Mouse (Mus musculus) CH12.LX (cell line): ENCODE measurements around the gene Pigl. TPM values are rescaled to one million over a fixed set of nuclear protein-coding genes. Genes with fewer than 3 reads are reported as not detected.

Source experiments
- DNase-seq: peaks from one replicate; pipeline ENCODE4 v3.0.0-alpha.2; 2013; ENCODE audit errors: extremely low read depth
- H3K27ac ChIP-seq: 2 replicates; pipeline ENCODE4 v1.5.1; 2012; ENCODE audit warnings: low read depth, mild to moderate bottlenecking, control low read depth, moderate library complexity; ENCODE audit not compliant: insufficient read depth
- H3K27me3 ChIP-seq: replicated peaks from 2 replicates; pipeline ENCODE3; 2012; ENCODE audit warnings: inconsistent platforms
- H3K36me3 ChIP-seq, 2 experiments: replicated peaks in 1 of 2; 2 replicates each; pipeline versions ENCODE3 to v1.6.1; 2012; ENCODE audit warnings: inconsistent platforms in 1 of 2, low read length in 1 of 2, mild to moderate bottlenecking in 1 of 2, mixed read lengths in 1 of 2, moderate library complexity in 1 of 2; ENCODE audit not compliant: control insufficient read depth in 1 of 2, insufficient read depth in 1 of 2
- H3K4me1 ChIP-seq, 2 experiments: 2 replicates each; pipeline ENCODE4 v1.6.1; 2012; ENCODE audit warnings: inconsistent platforms in 1 of 2, moderate library complexity in 1 of 2; ENCODE audit not compliant: insufficient read depth in 2 of 2, control insufficient read depth in 1 of 2
- H3K4me2 ChIP-seq: 2 replicates; pipeline ENCODE4 v1.6.1; 2012; ENCODE audit warnings: low read depth, mild to moderate bottlenecking, control low read depth; ENCODE audit not compliant: poor library complexity, insufficient read depth, severe bottlenecking
- H3K4me3 ChIP-seq, 3 experiments: fragments of 150-350 bp in 1 of 3; sonication (generic) in 1 of 3; replicated peaks in 1 of 3; 2 replicates each; pipeline versions ENCODE3 to v1.5.1; 2011 to 2012; ENCODE audit warnings: low read depth in 2 of 3, low read length in 2 of 3, mild to moderate bottlenecking in 2 of 3, moderate library complexity in 2 of 3, control low read depth in 1 of 3, improper control_type of control experiment in 1 of 3, inconsistent platforms in 1 of 3, mixed read lengths in 1 of 3; ENCODE audit not compliant: poor library complexity in 1 of 3
- H3K79me2 ChIP-seq: replicated peaks from 2 replicates; pipeline ENCODE4 v1.6.1; 2012; ENCODE audit warnings: mild to moderate bottlenecking, moderate library complexity; ENCODE audit not compliant: control insufficient read depth, poor library complexity, insufficient read depth, severe bottlenecking; ENCODE audit errors: extremely low read depth
- H3K9ac ChIP-seq: 2 replicates; pipeline ENCODE4 v1.6.1; 2012; ENCODE audit warnings: low read depth, mild to moderate bottlenecking, control low read depth, moderate library complexity; ENCODE audit not compliant: insufficient read depth
- H3K9me3 ChIP-seq: replicated peaks from 2 replicates; pipeline ENCODE3; 2012; ENCODE audit warnings: low read length, inconsistent platforms, mixed read lengths
- EP300 ChIP-seq: IDR thresholded peaks from 2 replicates; pipeline ENCODE4 v1.6.1; 2011; ENCODE audit warnings: low read length, improper control_type of control experiment
- ETS1 ChIP-seq: conservative IDR thresholded peaks from 2 replicates; pipeline ENCODE4 v1.6.1; 2012; ENCODE audit warnings: low read depth, mild to moderate bottlenecking, inconsistent platforms, low read length, improper control_type of control experiment, moderate library complexity
- HCFC1 ChIP-seq: IDR thresholded peaks from 2 replicates; pipeline ENCODE4 v1.6.1; 2012; ENCODE audit warnings: low read depth, mild to moderate bottlenecking, inconsistent platforms, low read length, improper control_type of control experiment
- IRF4 ChIP-seq: IDR thresholded peaks from 2 replicates; pipeline ENCODE4 v1.6.1; 2014; ENCODE audit warnings: low read depth, mild to moderate bottlenecking, inconsistent platforms, low read length, improper control_type of control experiment
- JUN ChIP-seq: IDR thresholded peaks from 2 replicates; pipeline ENCODE4 v1.6.1; 2011; ENCODE audit warnings: low read depth, mild to moderate bottlenecking, low read length, improper control_type of control experiment, moderate library complexity; ENCODE audit not compliant: insufficient read depth
- JUND ChIP-seq: conservative IDR thresholded peaks from 2 replicates; pipeline ENCODE4 v1.6.1; 2011; ENCODE audit warnings: low read depth, low read length, improper control_type of control experiment
- KAT2A ChIP-seq: IDR thresholded peaks from 2 replicates; pipeline ENCODE4 v1.6.1; 2012; ENCODE audit warnings: low read length, improper control_type of control experiment, inconsistent platforms; ENCODE audit not compliant: insufficient replicate concordance
- MAFK ChIP-seq: IDR thresholded peaks from 2 replicates; pipeline ENCODE4 v1.6.1; 2011; ENCODE audit warnings: low read length, improper control_type of control experiment; ENCODE audit not compliant: insufficient replicate concordance
- MAX ChIP-seq: IDR thresholded peaks from 2 replicates; pipeline ENCODE4 v1.6.1; 2011; ENCODE audit warnings: low read length, improper control_type of control experiment
- MAZ ChIP-seq: IDR thresholded peaks from 2 replicates; pipeline ENCODE4 v1.6.1; 2012; ENCODE audit warnings: low read depth, mild to moderate bottlenecking, inconsistent platforms, low read length, improper control_type of control experiment, moderate library complexity
- MEF2A ChIP-seq: IDR thresholded peaks from 2 replicates; pipeline ENCODE4 v1.6.1; 2014; ENCODE audit warnings: low read depth, mild to moderate bottlenecking, inconsistent platforms, low read length, improper control_type of control experiment, borderline replicate concordance
- MXI1 ChIP-seq: IDR thresholded peaks from 2 replicates; pipeline ENCODE4 v1.6.1; 2011; ENCODE audit warnings: mild to moderate bottlenecking, low read depth, low read length, improper control_type of control experiment
- POLR2A ChIP-seq: IDR thresholded peaks from 2 replicates; pipeline ENCODE4 v1.6.1; 2011; ENCODE audit warnings: low read depth, mild to moderate bottlenecking, improper control_type of control experiment, low read length
- POLR2AphosphoS2 ChIP-seq: IDR thresholded peaks from 2 replicates; pipeline ENCODE4 v1.6.1; 2011; ENCODE audit warnings: low read depth, low read length, improper control_type of control experiment
- RAD21 ChIP-seq: IDR thresholded peaks from 2 replicates; pipeline ENCODE4 v1.6.1; 2011; ENCODE audit warnings: low read depth, mild to moderate bottlenecking, low read length, improper control_type of control experiment, moderate library complexity
- RCOR1 ChIP-seq: conservative IDR thresholded peaks from 2 replicates; pipeline ENCODE4 v1.6.1; 2012; ENCODE audit warnings: low read depth, mild to moderate bottlenecking, inconsistent platforms, low read length, improper control_type of control experiment
- SIN3A ChIP-seq: IDR thresholded peaks from 2 replicates; pipeline ENCODE4 v1.6.1; 2012; ENCODE audit warnings: low read length, improper control_type of control experiment, inconsistent platforms
- TBP ChIP-seq: conservative IDR thresholded peaks from 2 replicates; pipeline ENCODE4 v1.6.1; 2011; ENCODE audit warnings: low read depth, low read length, improper control_type of control experiment
- UBTF ChIP-seq: IDR thresholded peaks from 2 replicates; pipeline ENCODE4 v1.6.1; 2012; ENCODE audit warnings: low read depth, mild to moderate bottlenecking, inconsistent platforms, low read length, improper control_type of control experiment, moderate library complexity
- USF1 ChIP-seq: IDR thresholded peaks from 2 replicates; pipeline ENCODE4 v1.6.1; 2014; ENCODE audit warnings: low read depth, mild to moderate bottlenecking, inconsistent platforms, low read length, improper control_type of control experiment
- USF2 ChIP-seq: conservative IDR thresholded peaks from 2 replicates; pipeline ENCODE4 v1.6.1; 2011; ENCODE audit warnings: low read depth, low read length, improper control_type of control experiment
- ZMIZ1 ChIP-seq: IDR thresholded peaks from 2 replicates; pipeline ENCODE4 v1.6.1; 2012; ENCODE audit warnings: low read depth, mild to moderate bottlenecking, inconsistent platforms, low read length, improper control_type of control experiment
- dilution Hi-C: fragments of 300-500 bp; cut with MboI; formaldehyde crosslinking; loops from 2 replicates; pipeline ENCODE4 v1.14.3; 2020; ENCODE audit warnings: low sequenced_read_pairs; ENCODE audit not compliant: extremely low pct_unique_long_range_greater_than_20kb, extremely low pct_ligation_motif_present
- in situ Hi-C: fragments of 300-500 bp; cut with MboI; formaldehyde crosslinking; loops from 3 replicates; pipeline ENCODE4 v1.14.3; 2019; ENCODE audit warnings: low sequenced_read_pairs, low pct_ligation_motif_present, low pct_unique_long_range_greater_than_20kb, mixed read lengths
- polyA plus RNA-seq: library from polyadenylated mRNA; unstranded; fragments of >175 nt; gene quantifications from 2 replicates; pipeline ENCODE4 v1.2.1, GENCODE M21; 2012; ENCODE audit warnings: low read depth; ENCODE audit not compliant: insufficient read length
- total RNA-seq, 2 experiments: library from RNA; depleted of rRNA; stranded (reverse); fragments of 300-350 nt in 1 of 2; fragments of >200 nt in 1 of 2; gene quantifications; 2 replicates each; pipeline ENCODE4 v1.2.3; 2012 to 2014

Gene Pigl
- total and polyA plus RNA-seq, 3 experiments = 4.4 to 9.1 (median 5.6) TPM

DNA sequence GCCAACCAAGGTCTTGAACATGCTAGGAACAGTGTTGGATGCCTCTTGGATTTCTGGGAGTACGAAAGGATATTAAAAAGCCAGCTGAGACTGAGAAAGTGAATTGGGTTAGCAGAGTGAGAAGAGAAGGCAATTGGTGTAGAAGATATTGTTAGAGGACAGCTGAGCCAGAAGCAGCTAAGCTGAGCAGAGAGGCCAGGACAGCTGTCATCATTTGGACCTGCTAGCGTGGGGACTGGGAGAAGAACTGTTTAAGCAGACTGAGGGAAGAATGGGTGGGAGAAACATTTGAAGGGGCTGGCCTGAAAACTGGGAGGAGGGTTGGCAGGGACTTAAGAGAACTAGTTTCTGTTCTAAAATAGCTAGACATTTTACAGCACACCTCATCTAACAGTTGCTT lies 49.4 kb upstream of the Pigl start:
- H3K9ac ChIP-seq = no peak overlapping the region
- peaks cover 40 to 69% of the 10 kb centered on the region in 2 experiments for H3K36me3 ChIP-seq
- no peak overlapping the region for H3K27ac ChIP-seq
- no peak overlapping the region for H3K4me2 ChIP-seq
- dilution Hi-C loops = no loop called here
- H3K79me2 ChIP-seq = no peaks in the 10 kb centered on the region
- in situ Hi-C loops = no loop called here
- no peak overlapping the region for H3K4me3 ChIP-seq
- peaks cover 0 to 9% of the 10 kb centered on the region in 2 experiments; a peak in 1 of 4 replicates for H3K4me1 ChIP-seq
- no peak for DNase-seq
- TF ChIP-seq HCFC1 = no peak
- no peak for TF ChIP-seq POLR2A
- no peak for TF ChIP-seq MAX
- no peak for TF ChIP-seq EP300
- no peak for TF ChIP-seq TBP
- TF ChIP-seq JUND = no peak
- no peak for TF ChIP-seq UBTF
- TF ChIP-seq ZMIZ1 = no peak
- no peak for TF ChIP-seq RCOR1
- TF ChIP-seq POLR2AphosphoS2 = no peak
- TF ChIP-seq, all 38 proteins: peak for 0
- Histone ChIP-seq H3K9me3 (no peaks in the 10 kb centered on the region), H3K27me3 (no peaks in the 10 kb centered on the region)

DNA sequence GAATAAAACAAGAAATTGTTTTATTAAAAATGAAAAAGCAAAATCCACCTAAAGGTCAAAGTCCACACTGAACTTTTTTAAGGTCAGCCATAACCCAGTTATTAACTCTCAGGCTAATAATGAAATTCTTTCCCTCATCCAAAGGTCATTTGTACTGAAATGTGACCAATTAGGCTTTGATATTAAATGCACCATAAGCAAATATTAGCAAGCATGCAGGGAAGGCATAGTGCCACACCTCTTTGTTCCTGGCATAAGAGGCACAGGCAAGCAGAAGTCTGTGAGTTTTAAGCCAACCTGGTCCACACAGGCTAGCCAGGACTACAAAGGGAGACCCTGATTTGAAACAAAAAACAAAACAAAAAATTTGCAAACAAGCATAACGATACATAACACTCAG lies 48.6 kb upstream of the Pigl start:
- Histone ChIP-seq H3K27me3 (no peaks in the 10 kb centered on the region), H3K4me3 (no peak overlapping the region), H3K4me2 (no peak overlapping the region), H3K27ac (no peak overlapping the region)
- no peak for TF ChIP-seq RAD21
- TF ChIP-seq MAZ = no peak
- no peak for TF ChIP-seq RCOR1
- no peak for TF ChIP-seq SIN3A
- no peak for TF ChIP-seq USF2
- no peak for TF ChIP-seq MAFK
- TF ChIP-seq POLR2A = no peak
- no peak for TF ChIP-seq EP300
- TF ChIP-seq JUN = no peak
- no peak for TF ChIP-seq MEF2A
- no peak for TF ChIP-seq KAT2A
- TF ChIP-seq ETS1 = no peak
- no peak for TF ChIP-seq IRF4
- TF ChIP-seq USF1 = no peak
- TF ChIP-seq MXI1 = no peak
- TF ChIP-seq, all 38 proteins: peak for 0
- Histone ChIP-seq H3K4me1 (peaks cover 0 to 9% of the 10 kb centered on the region in 2 experiments; a peak in 1 of 4 replicates), H3K9ac (no peak overlapping the region), H3K79me2 (no peaks in the 10 kb centered on the region), H3K9me3 (no peaks in the 10 kb centered on the region), H3K36me3 (peaks cover 45 to 73% of the 10 kb centered on the region in 2 experiments)
- in situ Hi-C loops = no loop called here
- dilution Hi-C loops = no loop called here
- DNase-seq = no peak
